ENCODE assay signal across 8 mouse cellular contexts in genomic region chr7:123123665-123124298, GRCm38 (mm10). TPM values are rescaled to one million over a fixed set of nuclear protein-coding genes. Genes with fewer than 3 reads are reported as not detected.
DNase-seq lines count a peak whose midpoint lies in the region; ATAC-seq and TF ChIP-seq lines count a peak whose summit lies in the region.

TSS of gene Tnrc6a (plus strand) at chr7:123123885.

- peaks cover 0 to 6% of the 10 kb centered on the region in 2 experiments; a peak in 1 of 4 replicates for H3K4me1 ChIP-seq in ES-E14 (ENCODE audit: control insufficient read depth in 2 of 2, insufficient read depth in 2 of 2, low read length in 2 of 2, poor library complexity in 1 of 2)
- H3K4me1 ChIP-seq in forebrain, embryonic 16.5 days (replicated peaks; ENCODE audit: control insufficient read depth, insufficient read depth, low read length) = peaks cover 12% of the 10 kb centered on the region
- H3K4me1 ChIP-seq in lung, embryonic 14.5 days (ENCODE audit: insufficient read depth) = no peaks in the 10 kb centered on the region
- no peaks in the 10 kb centered on the region for H3K4me1 ChIP-seq in olfactory bulb, adult 2 months (ENCODE audit: control insufficient read depth, insufficient read depth, low read length)
- no peaks in the 10 kb centered on the region for H3K4me1 ChIP-seq in thymus, adult 2 months (replicated peaks; ENCODE audit: control insufficient read depth, insufficient read depth, low read length)

- DNase-seq in ES-E14 (ENCODE audit: low read depth, low spot score) = peak; percentile 80
- peak; percentile 92 for DNase-seq in cerebellum, adult 11-12 months
- peak; percentile 93 to 99 for DNase-seq in heart, postnatal 36 days
- peak; percentile 87 to 88 for DNase-seq in layer of hippocampus, adult 2 months (ENCODE audit: low spot score in 2 of 2)
- peak; percentile 95 for DNase-seq in lung, embryonic 14.5 days
- DNase-seq in thymus, adult 2 months = peak; percentile 91

- no peak for TF ChIP-seq CTCF in layer of hippocampus, adult 2 months (conservative IDR thresholded peaks at IDR 0.05)
- no peak for TF ChIP-seq CTCF in lung, embryonic 14.5 days (IDR thresholded peaks at IDR 0.05; ENCODE audit: low read depth)
- TF ChIP-seq CTCF in olfactory bulb, adult 2 months (IDR thresholded peaks at IDR 0.05; ENCODE audit: insufficient read depth, low read depth, low read length) = no peak
- TF ChIP-seq CTCF in thymus, adult 2 months (IDR thresholded peaks at IDR 0.05; ENCODE audit: borderline replicate concordance, control insufficient read depth, extremely low read depth, insufficient read depth, low read length, poor library complexity) = no peak

- peak; percentile 73 for TF ChIP-seq POLR2A in olfactory bulb, adult 2 months (IDR thresholded peaks at IDR 0.05; ENCODE audit: insufficient read depth, low read depth, low read length)
- peak; percentile 62; the same call in 1 of the 2 replicates for TF ChIP-seq POLR2A in thymus, adult 2 months (IDR thresholded peaks at IDR 0.05; ENCODE audit: control insufficient read depth, extremely low read depth, insufficient read depth, low read length, poor library complexity)

- peak within 1 kb of the TSS; percentile 99 for H3K9ac ChIP-seq in ES-E14 (ENCODE audit: insufficient read depth, low read depth, low read length, poor library complexity, severe bottlenecking)
- peak within 1 kb of the TSS; percentile 94 for H3K9ac ChIP-seq in forebrain, embryonic 16.5 days (replicated peaks; ENCODE audit: low read depth, low read length)
- H3K9ac ChIP-seq in lung, embryonic 14.5 days = peak within 1 kb of the TSS; percentile 97

- peak within 1 kb of the TSS; percentile 98 to 99 for H3K4me3 ChIP-seq in ES-E14 (ENCODE audit: insufficient read depth in 1 of 2, low read depth in 1 of 2, low read length in 2 of 2, poor library complexity in 1 of 2, severe bottlenecking in 1 of 2)
- H3K4me3 ChIP-seq in forebrain, embryonic 16.5 days (replicated peaks; ENCODE audit: low read length) = peak within 1 kb of the TSS; percentile 91
- peak within 1 kb of the TSS; percentile 95 for H3K4me3 ChIP-seq in layer of hippocampus, adult 2 months
- H3K4me3 ChIP-seq in lung, embryonic 14.5 days (ENCODE audit: low read depth, low read length) = peak within 1 kb of the TSS; percentile 99
- H3K4me3 ChIP-seq in olfactory bulb, adult 2 months (ENCODE audit: insufficient read depth, low read depth, low read length) = peak within 1 kb of the TSS; percentile 93
- peak within 1 kb of the TSS; percentile 77 for H3K4me3 ChIP-seq in thymus, adult 2 months (ENCODE audit: control insufficient read depth, insufficient read depth, low read length)

- peak within 1 kb of the TSS; percentile 95 for H3K27ac ChIP-seq in ES-E14 (ENCODE audit: insufficient read depth, low read depth, low read length, poor library complexity, severe bottlenecking)
- H3K27ac ChIP-seq in forebrain, embryonic 16.5 days (ENCODE audit: low read length) = peak within 1 kb of the TSS; percentile 94
- H3K27ac ChIP-seq in layer of hippocampus, adult 2 months = peak within 1 kb of the TSS; percentile 97
- H3K27ac ChIP-seq in lung, embryonic 14.5 days (ENCODE audit: low read depth) = peak within 1 kb of the TSS; percentile 98
- H3K27ac ChIP-seq in olfactory bulb, adult 2 months (ENCODE audit: insufficient read depth, low read depth, low read length) = peak within 1 kb of the TSS; percentile 96
- H3K27ac ChIP-seq in thymus, adult 2 months (ENCODE audit: control insufficient read depth, insufficient read depth, low read length) = peak within 1 kb of the TSS; percentile 58

- ATAC-seq in forebrain, embryonic 16.5 days = peak; percentile 94
- ATAC-seq in lung, embryonic 14.5 days (ENCODE audit: insufficient read depth) = peak; percentile 95

- no peaks in the 10 kb centered on the region for H3K9me3 ChIP-seq in ES-E14 (ENCODE audit: control insufficient read depth, insufficient read depth, low read depth, low read length)
- H3K9me3 ChIP-seq in forebrain, embryonic 16.5 days (ENCODE audit: control insufficient read depth, low read length) = no peaks in the 10 kb centered on the region
- H3K9me3 ChIP-seq in lung, embryonic 14.5 days (ENCODE audit: low read depth, low read length) = no peaks in the 10 kb centered on the region

- intact Hi-C loops in heart, postnatal 36 days (cut with DNase I) = loop anchor here (2.0 kb wide), 1 partner anchor 27 kb away; no protein-coding TSS in a partner anchor

- H3K4me2 ChIP-seq in forebrain, embryonic 16.5 days (ENCODE audit: low read length) = peak within 1 kb of the TSS; percentile 45
- H3K4me2 ChIP-seq in lung, embryonic 14.5 days = peak within 1 kb of the TSS; percentile 68

- in situ Hi-C loops in ES-E14 (cut with MboI; ENCODE audit: low sequenced_read_pairs in 2 of 2, unreplicated experiment in 2 of 2) = no loop called here

- no peaks in the 10 kb centered on the region for H3K27me3 ChIP-seq in forebrain, embryonic 16.5 days (replicated peaks; ENCODE audit: control insufficient read depth, insufficient read depth, low read length)
- H3K27me3 ChIP-seq in lung, embryonic 14.5 days (ENCODE audit: insufficient read depth, low read length) = no peaks in the 10 kb centered on the region
- no peaks in the 10 kb centered on the region for H3K27me3 ChIP-seq in thymus, adult 2 months (ENCODE audit: control insufficient read depth, insufficient read depth, low read length)

- WGBS in forebrain, embryonic 16.5 days = 0% methylated on average over 46 of the region's 55 CpGs
- WGBS in lung, embryonic 14.5 days = under 1% methylated on average over 53 of the region's 55 CpGs
- under 1% methylated on average over 55 of the region's 55 CpGs for WGBS in olfactory bulb, adult 2 months
- WGBS in thymus, adult 2 months = under 1% methylated on average over 54 of the region's 55 CpGs

- H3K36me3 ChIP-seq in ES-E14 (ENCODE audit: control insufficient read depth, insufficient read depth, low read length, poor library complexity, severe bottlenecking) = peaks cover 2% of the 10 kb centered on the region
- H3K36me3 ChIP-seq in forebrain, embryonic 16.5 days (ENCODE audit: control insufficient read depth, insufficient read depth) = no peaks in the 10 kb centered on the region
- H3K36me3 ChIP-seq in lung, embryonic 14.5 days (ENCODE audit: insufficient read depth) = peaks cover 19% of the 10 kb centered on the region; the same call in 1 of the 2 replicates
- H3K36me3 ChIP-seq in thymus, adult 2 months (ENCODE audit: control insufficient read depth, insufficient read depth, low read length) = no peaks in the 10 kb centered on the region

TF ChIP-seq in ES-E14, 5 proteins besides CTCF, POLR2A, EP300 and RAD21:
- TF ChIP-seq CHD2 (IDR thresholded peaks at IDR 0.05; ENCODE audit: low read depth, low read length) (no peak), ZNF384 (IDR thresholded peaks at IDR 0.05; ENCODE audit: low read depth, low read length) (peak; percentile 99), MAFK (IDR thresholded peaks at IDR 0.05; ENCODE audit: insufficient read depth, low read depth, low read length) (peak; percentile 71), HCFC1 (IDR thresholded peaks at IDR 0.05; ENCODE audit: borderline replicate concordance, insufficient read depth, low read length) (peak; percentile 69; the same call in 1 of the 2 replicates), ZC3H11A (IDR thresholded peaks at IDR 0.05; ENCODE audit: borderline replicate concordance, low read depth, low read length) (no peak)

RNA-seq across cellular contexts. Expression of gene Tnrc6a, which starts in this region (rescaled TPM):
- total RNA-seq in ES-E14 (2012; rRNA removed) = 42.9 and 46.6 TPM in 2 replicates
- 35.8 and 37.3 TPM in 2 replicates for polyA plus RNA-seq in forebrain, embryonic 16.5 days (2015; fragmentation: Nextera tagmentation; extraction: Ambion mirVana)
- total RNA-seq in heart, postnatal 36 days (2021) = 10 to 100 TPM; 32.6 to 36.9 TPM
- 10 to 100 TPM; 49.5 to 53.9 TPM for total RNA-seq in layer of hippocampus, adult 2 months (2021)
- polyA plus RNA-seq in lung, embryonic 14.5 days (2014; fragmentation: Nextera tagmentation; extraction: Ambion mirVana) = 47.6 and 48.3 TPM in 2 replicates
- 45.8 and 189 TPM in 2 replicates for polyA plus RNA-seq in olfactory bulb, adult 2 months (2012; ENCODE audit: insufficient read depth, insufficient read length, low replicate concordance, missing spikeins)
- 84.5 and 89.7 TPM in 2 replicates for polyA plus RNA-seq in thymus, adult 2 months (2012; rRNA removed)

Comparison
In these comparisons a context has a peak if more than half of its experiments do, and no peak if none do; other contexts are left out.
1. Peak in every context shown above with its lines: DNase-seq, ATAC-seq, H3K4me3 ChIP-seq and H3K27ac ChIP-seq.